Mouse (Mus musculus): ENCODE data around the gene Msrb2. TPM values are rescaled to one million over a fixed set of nuclear protein-coding genes. Genes with fewer than 3 reads are reported as not detected.

Gene Msrb2
- polyA plus RNA-seq (2021; fragmentation: Nextera tagmentation) = 49.7 and 56.2 TPM in 2 replicates
- long read RNA-seq, experiment 1, transcript Msrb2-201 (5 exons, 1,196 nt) = major isoform, 85 of 98 reads
- long read RNA-seq, experiment 1, partial matches to known transcripts = 2 of 98 reads
- long read RNA-seq, experiment 1, other reads (novel, unspliced or antisense) = 11 of 98 reads
- long read RNA-seq, experiment 2, transcript Msrb2-201 (5 exons, 1,196 nt) = major isoform, 57 of 61 reads
- long read RNA-seq, experiment 2, partial matches to known transcripts = 1 of 61 reads
- long read RNA-seq, experiment 2, other reads (novel, unspliced or antisense) = 3 of 61 reads

DNA sequence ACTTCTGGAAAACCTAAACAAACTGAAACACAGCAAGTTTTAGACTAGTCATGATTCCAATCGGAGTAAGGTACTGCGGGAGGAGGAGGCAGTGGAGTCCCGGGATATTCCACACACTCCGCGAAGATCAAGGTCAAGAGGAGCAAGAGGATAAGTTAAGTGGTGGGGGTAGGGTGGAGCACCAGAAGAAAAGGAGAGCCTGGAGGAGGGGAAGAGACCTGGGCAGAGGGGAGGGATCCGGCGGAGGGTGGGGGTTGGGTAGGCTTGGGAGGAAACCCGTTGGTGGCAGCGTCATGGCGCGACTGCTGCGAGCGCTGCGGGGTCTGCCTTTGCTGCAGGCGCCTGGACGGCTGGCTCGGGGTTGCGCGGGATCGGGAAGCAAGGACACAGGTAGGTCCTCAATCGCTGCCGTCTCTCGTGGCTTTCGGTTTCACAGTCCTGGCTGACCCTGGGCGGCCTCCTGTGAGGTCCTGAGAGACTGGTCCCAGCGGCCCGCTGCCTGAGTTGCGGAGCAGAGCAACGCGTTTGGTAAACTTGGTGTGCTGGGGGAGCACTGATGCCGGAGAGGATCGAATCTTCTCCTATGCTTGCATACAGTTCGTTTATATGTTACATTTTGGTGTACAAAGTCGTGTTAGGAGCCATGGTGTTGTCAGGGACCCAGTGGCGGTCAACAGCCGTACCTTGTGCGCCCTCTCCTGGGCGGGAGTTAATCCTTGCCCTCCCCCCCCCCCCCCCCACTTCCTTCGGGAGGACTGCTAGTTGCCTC, at the start of gene Msrb2:
Msrb2 (plus strand) TSS at position 51 of the 769 bp plus-strand sequence.

Other genes with a start within 250 kb of the Msrb2 start
- 0.48 and 0.51 TPM in 2 replicates for gene Armc3, start 172.1 kb upstream of the Msrb2 start, polyA plus RNA-seq (2021; fragmentation: Nextera tagmentation)
- gene Ptf1a, start 74.2 kb downstream of the Msrb2 start, polyA plus RNA-seq (2021; fragmentation: Nextera tagmentation) = not detected in 2 replicates
- gene 4921504E06Rik, start 182.5 kb downstream of the Msrb2 start, polyA plus RNA-seq (2021; fragmentation: Nextera tagmentation) = not detected in 2 replicates